Mouse (Mus musculus): ENCODE measurements around the gene Scd2. TPM values are rescaled to one million over a fixed set of nuclear protein-coding genes. Genes with fewer than 3 reads are reported as not detected.
"Not testable (repeated sequence)": the region's sequence is repeated elsewhere in the genome, so short reads cannot be mapped to it uniquely, and the experiment has no call there.

Gene Scd2
- polyA plus RNA-seq, 1 experiment from 2014 or later = 424 TPM

DNA sequence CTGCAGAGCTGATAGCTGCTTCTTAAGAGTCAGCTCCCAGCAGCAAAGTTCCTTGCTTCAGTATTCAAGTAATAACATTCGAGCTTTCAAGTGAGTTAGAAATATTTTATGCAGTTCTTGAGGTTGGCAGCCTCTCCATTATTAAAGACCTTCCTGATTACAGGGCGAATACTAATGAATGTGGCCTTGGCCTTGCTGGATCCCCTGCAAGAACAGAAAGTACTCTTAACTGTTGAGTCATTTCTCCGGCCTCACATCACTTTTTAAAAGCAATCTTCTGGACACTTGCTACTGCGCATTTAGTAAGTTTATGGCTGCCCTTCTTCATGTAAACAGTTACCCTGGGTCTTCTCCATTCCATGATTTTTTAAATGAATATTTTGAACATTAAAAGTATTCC, 27.7 kb downstream of the Scd2 start:
- no peaks in the 10 kb centered on the region for H3K4me1 ChIP-seq
- no peak overlapping the region for H3K9ac ChIP-seq (replicated peaks)
- no peak overlapping the region for H3K27ac ChIP-seq (replicated peaks)
- no peak overlapping the region for H3K4me2 ChIP-seq (replicated peaks)
- no peaks in the 10 kb centered on the region for H3K9me3 ChIP-seq
- no peaks in the 10 kb centered on the region for H3K27me3 ChIP-seq
- 84% methylated on average over 4 of the region's 4 CpGs for WGBS
- H3K4me3 ChIP-seq = no peak overlapping the region
- no peak for ATAC-seq (ENCODE audit: low FRiP score, low read depth)
- H3K36me3 ChIP-seq = no peaks in the 10 kb centered on the region

DNA sequence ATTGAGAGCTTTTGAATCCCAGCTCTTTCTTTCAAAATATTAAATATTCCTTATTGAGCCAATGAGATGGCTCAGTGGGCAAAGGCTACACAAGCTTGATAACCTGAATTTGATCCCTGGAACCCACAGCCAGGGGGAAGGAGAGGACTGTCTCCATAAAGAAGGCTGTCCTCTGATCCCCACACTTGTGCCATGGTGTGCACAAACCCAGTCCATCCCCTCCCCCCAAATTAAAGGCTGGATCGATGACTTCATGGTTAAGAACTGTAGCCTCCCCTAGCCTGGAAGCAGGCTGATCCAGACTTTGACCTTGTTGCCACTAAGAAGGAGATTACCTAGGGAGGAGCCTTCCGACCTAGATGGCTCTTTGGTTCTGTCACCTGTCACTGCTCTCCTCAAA, 28.2 kb downstream of the Scd2 start:
- H3K36me3 ChIP-seq = no peaks in the 10 kb centered on the region
- H3K4me1 ChIP-seq = no peaks in the 10 kb centered on the region
- H3K4me3 ChIP-seq = no peak overlapping the region
- 83% methylated on average over 2 of the region's 2 CpGs for WGBS
- H3K27ac ChIP-seq (replicated peaks) = no peak overlapping the region
- no peak for ATAC-seq (ENCODE audit: low FRiP score, low read depth)
- H3K9ac ChIP-seq (replicated peaks) = no peak overlapping the region
- no peaks in the 10 kb centered on the region for H3K27me3 ChIP-seq
- no peaks in the 10 kb centered on the region for H3K9me3 ChIP-seq
- H3K4me2 ChIP-seq (replicated peaks) = no peak overlapping the region

DNA sequence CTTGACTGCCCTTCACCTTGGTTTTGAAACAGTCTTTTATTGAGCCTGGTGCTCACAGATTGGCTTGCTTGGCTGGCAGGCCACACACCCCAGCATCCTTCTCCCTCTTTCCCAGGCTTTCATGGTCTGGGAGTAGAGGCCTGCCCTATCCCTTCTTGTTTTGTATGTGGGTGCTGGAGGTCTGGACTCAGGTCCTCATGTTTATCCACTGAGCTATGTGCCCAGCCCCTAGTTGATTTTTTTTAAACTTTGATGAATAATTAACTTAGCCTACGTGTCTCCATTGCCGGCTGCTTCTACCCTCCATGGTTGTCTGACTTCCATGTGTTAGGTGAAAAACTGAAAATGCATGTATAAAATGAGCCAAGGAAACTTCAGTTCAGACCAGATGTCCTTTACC, 36.1 kb downstream of the Scd2 start:
- no peak overlapping the region for H3K27ac ChIP-seq (replicated peaks)
- H3K9ac ChIP-seq (replicated peaks) = no peak overlapping the region
- H3K9me3 ChIP-seq = no peaks in the 10 kb centered on the region
- H3K4me3 ChIP-seq = no peak overlapping the region
- H3K27me3 ChIP-seq = no peaks in the 10 kb centered on the region; the same call in 1 of the 2 replicates
- H3K36me3 ChIP-seq = no peaks in the 10 kb centered on the region
- H3K4me1 ChIP-seq = no peaks in the 10 kb centered on the region
- no peak for ATAC-seq (ENCODE audit: low FRiP score, low read depth)
- WGBS = 94% methylated on average over 2 of the region's 2 CpGs
- no peak overlapping the region for H3K4me2 ChIP-seq (replicated peaks)

DNA sequence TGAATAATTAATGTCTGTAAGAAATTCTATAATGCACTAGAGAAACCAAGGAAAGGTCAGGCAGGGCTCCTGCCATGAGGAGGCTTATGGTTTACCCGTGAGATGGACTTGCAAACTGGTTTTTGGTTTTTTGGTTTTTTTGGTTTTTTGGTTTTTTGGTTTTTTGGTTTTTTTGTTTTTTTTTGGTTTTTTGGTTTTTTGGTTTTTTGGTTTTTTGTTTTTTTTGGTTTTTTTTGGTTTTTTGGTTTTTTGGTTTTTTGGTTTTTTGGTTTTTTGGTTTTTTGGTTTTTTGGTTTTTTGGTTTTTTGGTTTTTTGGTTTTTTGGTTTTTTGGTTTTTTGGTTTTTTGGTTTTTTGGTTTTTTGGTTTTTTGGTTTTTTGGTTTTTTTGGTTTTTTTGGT, 37.7 kb downstream of the Scd2 start:
- not testable (repeated sequence) for H3K27me3 ChIP-seq; H3K36me3 ChIP-seq; H3K4me1 ChIP-seq; H3K9ac ChIP-seq (replicated peaks); H3K27ac ChIP-seq (replicated peaks); H3K9me3 ChIP-seq; H3K4me2 ChIP-seq (replicated peaks); ATAC-seq (ENCODE audit: low FRiP score, low read depth); H3K4me3 ChIP-seq
- WGBS = 94% methylated on average over 1 of the region's 1 CpGs

DNA sequence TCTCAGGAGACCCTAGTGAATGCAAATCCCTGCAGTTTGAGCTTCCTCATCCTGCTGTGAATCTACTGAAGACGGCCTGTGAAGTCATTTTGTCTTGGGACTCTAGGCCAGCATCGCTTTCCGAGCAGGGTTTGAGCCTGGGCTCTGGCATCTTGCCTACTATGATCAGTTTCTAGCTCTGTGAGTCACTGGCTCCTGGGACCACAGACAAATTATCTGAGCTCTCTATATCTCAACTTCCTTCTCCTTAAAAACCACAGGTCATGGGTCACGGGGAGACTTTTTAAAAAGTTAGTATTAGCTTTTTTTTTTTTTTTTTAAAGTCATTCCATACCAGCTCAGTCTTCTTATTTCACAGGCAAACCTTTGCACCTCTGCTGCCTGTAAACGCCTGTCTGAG, 38.4 kb downstream of the Scd2 start:
- no peak for ATAC-seq (ENCODE audit: low FRiP score, low read depth)
- no peak overlapping the region for H3K4me3 ChIP-seq
- no peaks in the 10 kb centered on the region; the same call in 1 of the 2 replicates for H3K27me3 ChIP-seq
- no peaks in the 10 kb centered on the region for H3K4me1 ChIP-seq
- H3K36me3 ChIP-seq = no peaks in the 10 kb centered on the region
- no peak overlapping the region for H3K27ac ChIP-seq (replicated peaks)
- no peaks in the 10 kb centered on the region for H3K9me3 ChIP-seq
- 92% methylated on average over 5 of the region's 5 CpGs for WGBS
- H3K4me2 ChIP-seq (replicated peaks) = no peak overlapping the region
- H3K9ac ChIP-seq (replicated peaks) = no peak overlapping the region

DNA sequence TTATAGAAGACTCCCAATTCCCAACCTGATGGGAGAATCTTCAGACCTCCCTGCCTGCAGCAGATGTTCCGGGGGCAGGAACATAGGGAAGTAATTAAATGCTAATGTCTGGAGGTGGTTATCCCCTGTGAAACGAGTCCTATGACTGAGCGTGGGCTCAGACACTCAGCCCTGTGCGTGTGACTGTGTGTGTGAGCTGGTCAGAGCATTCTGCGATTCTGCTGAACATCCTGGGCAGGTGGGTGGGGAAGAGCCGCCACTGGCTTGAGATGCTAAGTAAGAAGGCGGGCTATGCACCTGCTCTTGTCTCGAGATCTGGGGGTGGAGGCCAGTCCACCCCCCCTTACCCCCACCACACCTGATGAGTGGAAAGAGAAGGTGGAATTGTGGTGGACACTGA, 38.9 kb downstream of the Scd2 start:
- WGBS = 80% methylated on average over 8 of the region's 8 CpGs
- no peak for ATAC-seq (ENCODE audit: low FRiP score, low read depth)

DNA sequence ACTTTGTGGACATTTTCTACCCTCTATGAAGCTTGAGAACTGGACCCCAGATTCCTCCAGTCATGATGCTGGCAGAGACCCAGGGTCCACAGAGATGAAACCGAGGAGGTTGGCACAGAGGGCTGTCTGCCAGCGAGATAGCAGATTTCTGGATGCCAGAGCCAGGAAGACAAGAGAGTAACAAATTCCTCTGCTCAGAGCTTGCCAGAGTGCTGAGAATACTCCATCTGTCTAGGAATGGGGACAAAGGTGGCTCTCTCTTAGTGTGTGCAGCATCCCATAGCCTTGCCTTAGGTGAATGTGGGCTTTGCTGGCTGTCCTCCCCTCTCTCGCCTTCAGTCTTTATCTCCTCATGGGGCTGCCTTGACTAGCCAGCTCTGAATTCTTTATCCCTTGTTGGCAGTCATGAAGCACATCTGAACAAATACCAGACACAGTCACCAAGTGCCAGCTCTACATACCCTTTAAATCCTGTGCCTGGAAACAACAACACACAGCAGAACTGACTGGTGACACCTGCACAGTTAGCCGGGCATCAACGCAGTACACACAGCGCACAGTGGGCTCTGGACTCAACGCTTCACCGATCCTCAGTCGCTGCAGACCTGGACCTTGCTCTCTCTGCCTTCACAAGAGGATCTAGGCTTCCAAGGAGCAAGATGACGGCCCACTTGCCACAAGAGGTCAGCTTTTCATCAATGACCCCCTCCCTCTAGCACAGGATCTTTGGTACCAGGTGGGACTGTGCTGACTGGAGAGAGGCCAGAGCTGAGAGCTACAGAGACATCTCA, 39.6 kb downstream of the Scd2 start, which contains the start of gene Scd4:
Gene Scd4, plus strand, starts transcription at position 260 of the 791 bp plus-strand sequence.
- no peaks in the 10 kb centered on the region for H3K36me3 ChIP-seq
- H3K4me3 ChIP-seq = no peak within 1 kb of the TSS
- no peak within 1 kb of the TSS for H3K9ac ChIP-seq (replicated peaks)
- H3K4me2 ChIP-seq (replicated peaks) = no peak within 1 kb of the TSS
- no peaks in the 10 kb centered on the region; the same call in 1 of the 2 replicates for H3K27me3 ChIP-seq
- no peaks in the 10 kb centered on the region for H3K9me3 ChIP-seq
- H3K27ac ChIP-seq (replicated peaks) = no peak within 1 kb of the TSS
- H3K4me1 ChIP-seq = no peaks in the 10 kb centered on the region
- WGBS = 83% methylated on average over 10 of the region's 10 CpGs
- no peak for ATAC-seq (ENCODE audit: low FRiP score, low read depth)

More for the DNA sequence above, 38.9 kb downstream of the Scd2 start:
- Histone ChIP-seq H3K9ac (replicated peaks) (no peak overlapping the region), H3K4me1 (no peaks in the 10 kb centered on the region), H3K36me3 (no peaks in the 10 kb centered on the region), H3K4me3 (no peak overlapping the region), H3K9me3 (no peaks in the 10 kb centered on the region), H3K27me3 (no peaks in the 10 kb centered on the region; the same call in 1 of the 2 replicates), H3K27ac (replicated peaks) (no peak overlapping the region), H3K4me2 (replicated peaks) (no peak overlapping the region)

DNA sequence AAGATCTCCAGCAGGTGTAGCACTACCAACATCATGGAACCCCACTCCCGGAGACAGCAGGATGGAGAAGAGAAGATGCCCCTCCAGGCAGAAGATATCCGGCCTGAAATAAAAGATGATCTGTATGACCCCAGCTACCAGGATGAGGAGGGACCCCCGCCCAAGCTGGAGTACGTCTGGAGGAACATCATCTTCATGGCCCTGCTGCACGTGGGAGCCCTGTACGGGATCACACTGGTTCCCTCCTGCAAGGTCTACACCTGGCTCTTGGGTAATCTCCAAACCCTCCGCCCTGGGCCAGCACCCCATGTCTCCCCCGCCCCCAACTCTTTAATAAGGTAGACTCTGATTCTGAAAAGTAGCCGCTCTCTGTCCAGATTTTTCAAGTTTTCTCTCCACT, 40.5 kb downstream of the Scd2 start:
- 86% methylated on average over 9 of the region's 9 CpGs for WGBS
- H3K36me3 ChIP-seq = no peaks in the 10 kb centered on the region
- no peak for ATAC-seq (ENCODE audit: low FRiP score, low read depth)
- H3K27me3 ChIP-seq = no peaks in the 10 kb centered on the region; the same call in 1 of the 2 replicates
- no peak overlapping the region for H3K27ac ChIP-seq (replicated peaks)
- H3K4me2 ChIP-seq (replicated peaks) = no peak overlapping the region
- no peaks in the 10 kb centered on the region for H3K4me1 ChIP-seq
- no peak overlapping the region for H3K9ac ChIP-seq (replicated peaks)
- no peak overlapping the region for H3K4me3 ChIP-seq
- no peaks in the 10 kb centered on the region for H3K9me3 ChIP-seq

DNA sequence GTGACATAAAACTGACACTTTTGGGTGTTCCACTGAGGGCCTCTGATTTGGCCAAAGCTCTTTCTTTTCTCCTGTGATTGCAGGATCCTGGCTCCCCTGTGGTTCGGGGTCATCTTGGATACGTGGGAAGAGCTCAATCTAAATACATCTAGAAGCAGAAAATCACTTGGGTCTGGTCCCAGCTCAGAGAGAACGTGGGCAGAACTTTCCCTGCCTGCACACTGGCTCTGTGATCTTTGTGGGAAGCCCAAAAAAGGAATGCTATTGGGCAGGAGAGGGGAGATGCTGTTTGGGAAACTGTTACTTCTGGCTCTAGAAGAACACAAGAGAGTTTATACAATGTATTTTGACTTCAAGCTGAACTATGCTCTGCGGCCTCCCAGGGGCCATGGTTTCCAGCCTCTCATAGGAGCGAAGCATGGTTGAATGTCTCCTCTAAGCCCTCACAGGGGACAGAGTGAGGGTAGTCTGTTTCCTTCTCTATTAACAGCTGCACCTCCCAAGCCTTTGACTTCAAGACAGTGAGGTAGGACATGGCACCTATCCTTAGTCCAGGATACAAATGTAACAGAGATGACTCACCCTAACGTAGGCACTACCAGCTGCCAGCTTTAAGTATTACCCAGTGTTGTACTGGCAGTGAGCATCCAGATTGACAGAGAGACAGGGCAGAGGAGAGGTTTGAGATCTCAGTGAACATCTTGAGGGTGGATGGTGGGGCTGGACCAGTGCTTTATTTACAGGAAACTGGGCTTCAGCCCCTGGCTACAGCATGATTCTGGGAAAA, 42.6 kb downstream of the Scd2 start:
- no peak overlapping the region for H3K27ac ChIP-seq (replicated peaks)
- H3K4me2 ChIP-seq (replicated peaks) = no peak overlapping the region
- H3K4me1 ChIP-seq = no peaks in the 10 kb centered on the region
- no peak for ATAC-seq (ENCODE audit: low FRiP score, low read depth)
- H3K36me3 ChIP-seq = no peaks in the 10 kb centered on the region
- H3K27me3 ChIP-seq = no peaks in the 10 kb centered on the region; the same call in 1 of the 2 replicates
- H3K9ac ChIP-seq (replicated peaks) = no peak overlapping the region
- H3K4me3 ChIP-seq = no peak overlapping the region
- H3K9me3 ChIP-seq = no peaks in the 10 kb centered on the region
- WGBS = 77% methylated on average over 6 of the region's 6 CpGs

DNA sequence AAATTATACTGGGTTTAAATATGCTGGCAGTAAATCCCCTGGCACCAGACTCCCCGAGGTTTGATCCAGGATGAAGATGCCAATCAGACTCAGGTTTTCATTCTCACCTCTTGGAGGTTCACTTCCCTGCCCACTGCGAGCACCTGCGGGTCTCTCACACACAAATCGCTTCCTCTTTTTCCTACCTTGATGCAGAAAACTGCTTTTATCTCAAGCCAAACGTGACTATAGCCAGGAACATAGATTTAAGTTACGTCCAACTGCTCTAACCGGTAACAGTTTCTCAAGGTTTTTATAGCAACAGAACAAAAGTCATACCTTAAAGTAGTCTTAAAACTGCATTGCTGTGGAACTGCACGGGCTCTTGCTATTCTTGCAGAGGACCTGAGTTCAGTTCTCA, 56.2 kb downstream of the Scd2 start:
- Histone ChIP-seq H3K9ac (replicated peaks) (no peak overlapping the region), H3K4me3 (no peak overlapping the region), H3K4me2 (replicated peaks) (no peak overlapping the region), H3K9me3 (no peaks in the 10 kb centered on the region), H3K36me3 (no peaks in the 10 kb centered on the region), H3K27me3 (no peaks in the 10 kb centered on the region), H3K4me1 (no peaks in the 10 kb centered on the region), H3K27ac (replicated peaks) (no peak overlapping the region)
- ATAC-seq (ENCODE audit: low FRiP score, low read depth) = no peak
- 91% methylated on average over 8 of the region's 8 CpGs for WGBS

DNA sequence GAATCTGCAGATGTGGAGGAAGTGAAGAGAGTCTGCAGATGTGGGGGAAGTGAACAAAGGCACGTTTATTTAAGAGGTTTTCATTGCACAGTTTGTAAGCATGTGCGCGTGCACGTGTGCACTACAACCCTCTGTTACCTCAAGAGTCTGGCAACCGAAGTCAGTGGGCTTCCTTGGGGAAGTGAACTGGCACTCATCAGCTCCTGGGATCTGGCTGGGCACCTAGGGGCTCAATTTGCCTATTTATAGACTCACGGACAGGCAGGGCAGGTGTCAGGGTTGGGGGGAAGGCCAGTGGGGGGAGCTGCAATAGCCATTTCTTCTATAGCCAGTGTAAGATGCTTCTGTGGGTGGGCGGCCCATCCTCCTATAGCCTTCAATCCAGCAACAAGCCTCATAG, 58.3 kb downstream of the Scd2 start:
- no peaks in the 10 kb centered on the region for H3K27me3 ChIP-seq
- H3K9ac ChIP-seq (replicated peaks) = no peak overlapping the region
- 82% methylated on average over 7 of the region's 7 CpGs for WGBS
- H3K4me2 ChIP-seq (replicated peaks) = no peak overlapping the region
- no peaks in the 10 kb centered on the region for H3K4me1 ChIP-seq
- ATAC-seq (ENCODE audit: low FRiP score, low read depth) = no peak
- no peak overlapping the region for H3K27ac ChIP-seq (replicated peaks)
- H3K4me3 ChIP-seq = no peak overlapping the region
- H3K9me3 ChIP-seq = no peaks in the 10 kb centered on the region
- H3K36me3 ChIP-seq = no peaks in the 10 kb centered on the region

All from midbrain, embryonic 12.5 days (tissue).